Mouse (Mus musculus) spleen, adult 2 months (tissue): ENCODE data around the gene Gm44965. TPM values are rescaled to one million over a fixed set of nuclear protein-coding genes. Genes with fewer than 3 reads are reported as not detected.

Experiments
- DNase-seq, 2 experiments: peaks; one replicate each; pipeline versions ENCODE4 v3.0.0 to v3.0.0-alpha.2; 2012 to 2021; ENCODE audit warnings: low spot score in 2 of 2, low read depth in 1 of 2
- H3K27ac ChIP-seq: fragments of 200-500 bp; 2 replicates; pipeline ENCODE4 v1.5.1; 2012; ENCODE audit warnings: low read length, inconsistent platforms; ENCODE audit not compliant: insufficient read depth
- H3K27me3 ChIP-seq: fragments of 200-500 bp; 2 replicates; pipeline ENCODE4 v1.6.1; 2012; ENCODE audit warnings: mild to moderate bottlenecking, moderate library complexity, low read length, inconsistent platforms; ENCODE audit not compliant: control insufficient read depth, insufficient read depth
- H3K36me3 ChIP-seq: fragments of 200-500 bp; 2 replicates; pipeline ENCODE4 v1.6.1; 2012; ENCODE audit warnings: mild to moderate bottlenecking, low read length, inconsistent platforms; ENCODE audit not compliant: control insufficient read depth, insufficient read depth
- H3K4me1 ChIP-seq: fragments of 200-500 bp; 2 replicates; pipeline ENCODE4 v1.6.1; 2011; ENCODE audit warnings: inconsistent platforms; ENCODE audit not compliant: control insufficient read depth, insufficient read depth, insufficient read length
- H3K4me3 ChIP-seq: fragments of 200-500 bp; 2 replicates; pipeline ENCODE4 v1.5.1; 2011; ENCODE audit warnings: mild to moderate bottlenecking, inconsistent platforms; ENCODE audit not compliant: insufficient read depth, insufficient read length; ENCODE audit errors: extremely low read depth
- CTCF ChIP-seq: fragments of 200-500 bp; IDR thresholded peaks from 2 replicates; pipeline ENCODE4 v1.5.1; 2011; ENCODE audit warnings: mild to moderate bottlenecking, inconsistent platforms; ENCODE audit not compliant: insufficient read depth, insufficient read length, insufficient replicate concordance; ENCODE audit errors: extremely low read depth
- POLR2A ChIP-seq: fragments of 200-500 bp; IDR thresholded peaks from 2 replicates; pipeline ENCODE4 v1.6.1; 2011; ENCODE audit warnings: low read depth, low read length, inconsistent platforms
- WGBS: fragments of 180-500 bp; shearing (Covaris S2); methylation state at CpG from one replicate; pipeline ENCODE4 v1.1.7; 2018; 5-methylcytosine and 5-hydroxymethylcytosine counted together
- polyA plus RNA-seq: library from polyadenylated mRNA; depleted of rRNA; stranded (reverse); fragments of >200 nt; gene quantifications from 2 replicates; pipeline ENCODE4 v1.2.3, GENCODE M21; 2012

The Gm44965 gene
- polyA plus RNA-seq, 1 experiment = not detected

DNA sequence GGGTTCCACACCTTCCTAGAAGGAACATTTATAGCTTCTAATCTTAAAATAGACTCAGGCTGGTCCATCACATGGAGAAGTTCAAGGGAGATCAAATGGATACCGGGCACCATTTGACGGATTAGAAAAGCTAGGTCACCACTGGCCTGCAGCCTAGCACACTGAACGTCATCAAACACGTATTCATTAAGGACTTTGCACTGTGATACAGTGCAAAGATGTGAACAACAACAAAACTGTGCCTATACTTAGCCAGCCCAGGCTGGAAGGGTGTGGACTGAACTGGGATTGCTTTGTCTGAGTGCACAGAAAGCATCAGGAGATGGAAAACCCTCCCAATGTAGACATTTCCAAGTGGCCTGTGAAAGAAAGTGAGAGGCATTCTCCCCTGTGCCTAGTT, 39.9 kb upstream of the Gm44965 start:
- no peak for DNase-seq
- no peaks in the 10 kb centered on the region for H3K27me3 ChIP-seq
- H3K36me3 ChIP-seq = no peaks in the 10 kb centered on the region; the same call in 1 of the 2 replicates
- no peaks in the 10 kb centered on the region; the same call in 1 of the 2 replicates for H3K4me1 ChIP-seq
- no peak for TF ChIP-seq CTCF
- TF ChIP-seq POLR2A = no peak
- 99% methylated on average over 4 of the region's 4 CpGs for WGBS
- H3K27ac ChIP-seq = peak overlapping the region; percentile 88
- H3K4me3 ChIP-seq = no peak overlapping the region

DNA sequence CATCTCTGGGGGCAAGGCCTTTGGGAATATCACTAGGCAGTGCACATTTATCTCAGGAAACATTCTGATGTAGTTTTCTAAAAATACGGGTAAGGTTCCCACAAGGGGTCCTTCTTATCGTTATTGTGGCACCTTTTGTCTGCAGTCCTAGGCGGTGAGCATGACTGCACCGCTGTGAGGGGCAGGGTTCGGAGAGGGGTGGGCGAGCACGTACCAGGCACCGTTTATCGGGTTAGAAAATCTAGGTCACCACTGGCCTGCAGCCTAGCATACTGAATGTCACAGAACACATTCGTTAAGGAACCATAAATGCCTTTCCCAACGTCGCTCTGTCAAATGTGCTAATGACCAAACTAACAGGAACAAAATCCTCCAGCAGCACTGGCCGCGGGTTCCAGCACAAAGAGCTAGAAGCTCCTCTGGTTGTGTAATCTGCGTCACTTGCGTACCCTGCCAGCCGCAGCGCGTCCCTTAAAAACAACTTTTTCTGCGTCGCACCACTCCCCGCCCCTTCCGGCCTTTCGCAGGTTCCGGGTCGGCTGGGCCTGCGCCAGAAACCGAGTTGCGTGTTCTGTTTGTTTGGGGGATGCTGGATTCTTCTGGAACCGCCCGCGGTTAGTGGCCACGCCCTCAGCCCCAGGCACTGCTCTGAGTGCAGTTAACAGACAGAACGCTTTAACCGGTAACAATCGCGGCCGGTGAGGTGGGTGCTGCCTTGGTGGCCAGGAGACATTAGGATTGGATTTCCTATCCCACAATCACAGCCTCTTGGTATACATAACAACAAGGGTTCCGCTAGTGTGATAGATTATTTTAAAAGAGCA, 39.2 kb upstream of the Gm44965 start, which contains the start of gene Lrrc61:
Gene Lrrc61 (plus strand): TSS at position 517 of the 824 bp plus-strand sequence.
- WGBS = 2% methylated on average over 39 of the region's 39 CpGs

DNA sequence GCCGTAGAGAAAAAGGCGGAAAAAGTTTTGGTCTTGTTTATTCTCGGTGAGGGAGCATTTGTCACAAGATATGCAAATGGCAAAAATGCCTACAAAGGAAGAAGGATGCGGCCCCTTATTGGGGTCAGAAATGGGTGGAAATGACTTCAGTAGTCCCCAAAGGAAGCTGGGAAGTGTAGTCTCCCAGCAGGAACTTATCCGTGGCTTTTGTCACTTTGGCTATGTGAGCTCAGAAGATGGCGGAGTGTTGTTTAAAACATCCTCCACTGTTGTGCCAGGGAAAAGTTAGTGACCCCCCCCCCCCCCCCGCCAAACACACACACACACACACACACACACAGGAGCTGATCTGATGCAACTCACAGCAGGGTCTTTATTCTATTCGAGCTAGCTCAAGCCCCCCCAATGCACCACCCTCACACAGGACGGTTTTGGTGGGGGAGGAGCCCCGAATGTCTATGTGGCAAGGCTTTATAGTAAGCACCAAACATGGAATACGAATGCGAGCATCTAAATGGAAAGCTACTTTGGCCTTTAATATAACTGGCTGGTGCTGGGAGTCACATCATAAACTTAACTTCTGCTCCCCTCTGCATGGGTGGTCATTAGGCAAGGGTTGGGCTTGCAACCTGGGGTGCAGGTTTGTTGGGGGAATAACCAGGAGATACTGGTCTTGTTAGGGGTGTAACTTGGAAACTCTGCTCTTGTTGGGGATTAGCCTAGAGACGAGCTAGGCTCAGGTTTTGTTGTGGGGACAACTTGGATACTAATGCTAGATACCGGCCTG, 38.4 kb upstream of the Gm44965 start:
- no peaks in the 10 kb centered on the region; the same call in 1 of the 2 replicates for H3K4me1 ChIP-seq
- WGBS = 31% methylated on average over 14 of the region's 14 CpGs
- no peaks in the 10 kb centered on the region for H3K27me3 ChIP-seq
- no peak for TF ChIP-seq POLR2A
- TF ChIP-seq CTCF = no peak
- peak overlapping the region; percentile 88 for H3K27ac ChIP-seq
- H3K36me3 ChIP-seq = no peaks in the 10 kb centered on the region; the same call in 1 of the 2 replicates
- DNase-seq = peak in 1 of 2 experiments; percentile 37
- peak overlapping the region; percentile 61 for H3K4me3 ChIP-seq

More for the DNA sequence above, 39.2 kb upstream of the Gm44965 start, which contains the start of gene Lrrc61:
- TF ChIP-seq CTCF (no peak), POLR2A (peak; percentile 56)
- Histone ChIP-seq H3K27ac (peak within 1 kb of the TSS; percentile 88), H3K27me3 (no peaks in the 10 kb centered on the region), H3K4me1 (no peaks in the 10 kb centered on the region; the same call in 1 of the 2 replicates), H3K4me3 (peak within 1 kb of the TSS; percentile 61), H3K36me3 (no peaks in the 10 kb centered on the region; the same call in 1 of the 2 replicates)
- peak; percentile 86 to 92 for DNase-seq

DNA sequence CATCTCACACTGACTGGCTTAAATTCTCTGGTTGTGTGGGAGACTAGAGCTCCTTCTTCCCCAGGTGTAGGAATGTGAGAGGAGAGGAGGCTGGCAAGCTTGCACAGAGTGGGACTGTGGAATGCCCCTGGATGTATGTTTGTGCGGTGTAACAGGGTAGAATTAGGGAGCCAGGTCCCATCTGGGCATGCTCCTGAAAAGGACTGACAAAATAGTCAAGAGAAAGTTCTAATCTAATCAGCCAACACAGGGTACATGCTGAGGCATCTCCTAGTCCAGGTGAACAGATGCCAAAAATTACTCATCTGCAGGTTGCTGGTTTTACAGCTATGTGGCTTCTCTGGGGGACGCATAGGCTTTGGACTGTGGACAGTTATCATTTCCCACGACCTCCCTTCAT, 37.8 kb upstream of the Gm44965 start:
- H3K4me1 ChIP-seq = no peaks in the 10 kb centered on the region; the same call in 1 of the 2 replicates
- TF ChIP-seq POLR2A = no peak
- no peak for TF ChIP-seq CTCF
- H3K36me3 ChIP-seq = peaks cover 1% of the 10 kb centered on the region
- 85% methylated on average over 3 of the region's 3 CpGs for WGBS
- no peaks in the 10 kb centered on the region for H3K27me3 ChIP-seq
- DNase-seq = no peak
- no peak overlapping the region for H3K4me3 ChIP-seq
- no peak overlapping the region for H3K27ac ChIP-seq

DNA sequence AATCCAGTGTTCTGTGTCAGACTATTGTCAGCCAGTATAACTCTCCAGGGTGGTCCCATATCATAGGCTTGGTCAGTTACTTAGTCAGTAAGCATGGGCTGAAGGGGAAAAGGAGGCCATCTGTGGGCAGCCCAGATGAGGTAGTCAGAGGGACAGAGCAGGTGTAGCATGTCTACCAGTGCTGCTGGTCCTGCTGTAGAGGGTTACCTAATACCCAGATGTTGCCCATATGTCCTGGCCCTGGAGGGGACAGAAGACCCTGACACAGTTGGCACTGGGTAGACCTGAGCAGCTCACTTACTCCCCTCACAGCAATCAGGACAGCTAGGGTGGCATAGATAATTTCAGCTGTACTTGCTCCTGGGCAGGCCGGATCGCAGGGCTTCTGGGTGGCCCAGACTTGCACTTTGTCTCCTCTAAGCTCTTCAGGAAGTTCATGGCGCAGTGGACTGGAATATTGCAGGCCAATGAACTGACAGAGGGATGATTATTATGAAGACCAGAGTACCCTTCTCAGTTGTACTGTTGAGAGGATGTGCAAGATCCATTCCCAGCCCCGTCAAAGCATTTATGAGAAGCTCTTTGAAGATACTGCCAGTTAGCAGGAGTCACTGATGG, 27.9 kb upstream of the Gm44965 start:
- TF ChIP-seq POLR2A (no peak), CTCF (no peak)
- Histone ChIP-seq H3K4me3 (no peak overlapping the region), H3K36me3 (no peaks in the 10 kb centered on the region), H3K4me1 (peaks cover 2% of the 10 kb centered on the region; the same call in 1 of the 2 replicates), H3K27me3 (no peaks in the 10 kb centered on the region), H3K27ac (no peak overlapping the region)
- DNase-seq = no peak
- 90% methylated on average over 4 of the region's 4 CpGs for WGBS

DNA sequence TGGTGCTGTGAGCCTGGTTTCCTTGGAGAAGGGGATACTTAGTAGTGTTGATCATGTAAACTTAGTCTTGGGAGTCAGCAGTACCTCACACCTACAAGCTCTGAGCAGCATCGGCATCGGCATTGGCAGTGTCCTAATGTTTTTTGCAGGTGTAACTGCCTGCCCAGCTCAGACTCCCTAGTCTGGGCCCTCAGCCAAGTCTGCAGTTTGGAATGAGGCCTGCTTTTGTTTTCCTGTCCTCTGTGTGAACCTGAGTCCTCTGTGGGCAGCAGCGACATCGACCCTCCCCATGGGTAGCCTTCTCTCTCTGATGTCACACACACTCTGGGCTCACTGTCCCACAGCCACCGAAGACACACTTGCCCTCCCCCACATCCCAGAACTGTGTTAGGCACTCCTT, 27.4 kb upstream of the Gm44965 start:
- DNase-seq = no peak
- 77% methylated on average over 5 of the region's 5 CpGs for WGBS

More for the DNA sequence above, 27.4 kb upstream of the Gm44965 start:
- TF ChIP-seq POLR2A (no peak), CTCF (no peak)
- H3K4me1 ChIP-seq = peaks cover 2% of the 10 kb centered on the region; the same call in 1 of the 2 replicates
- H3K27ac ChIP-seq = no peak overlapping the region
- H3K4me3 ChIP-seq = no peak overlapping the region
- H3K36me3 ChIP-seq = no peaks in the 10 kb centered on the region
- no peaks in the 10 kb centered on the region for H3K27me3 ChIP-seq
